Mouse (Mus musculus): ENCODE data around the gene Gan. TPM values are rescaled to one million over a fixed set of nuclear protein-coding genes. Genes with fewer than 3 reads are reported as not detected.
A peak's percentile ranks its signal among the peaks of the same experiment; 100 is the strongest.

Gene Gan
- 2.1 and 2.8 TPM in 2 replicates for polyA plus RNA-seq (2016; fragmentation: Nextera tagmentation; extraction: Ambion mirVana)

DNA sequence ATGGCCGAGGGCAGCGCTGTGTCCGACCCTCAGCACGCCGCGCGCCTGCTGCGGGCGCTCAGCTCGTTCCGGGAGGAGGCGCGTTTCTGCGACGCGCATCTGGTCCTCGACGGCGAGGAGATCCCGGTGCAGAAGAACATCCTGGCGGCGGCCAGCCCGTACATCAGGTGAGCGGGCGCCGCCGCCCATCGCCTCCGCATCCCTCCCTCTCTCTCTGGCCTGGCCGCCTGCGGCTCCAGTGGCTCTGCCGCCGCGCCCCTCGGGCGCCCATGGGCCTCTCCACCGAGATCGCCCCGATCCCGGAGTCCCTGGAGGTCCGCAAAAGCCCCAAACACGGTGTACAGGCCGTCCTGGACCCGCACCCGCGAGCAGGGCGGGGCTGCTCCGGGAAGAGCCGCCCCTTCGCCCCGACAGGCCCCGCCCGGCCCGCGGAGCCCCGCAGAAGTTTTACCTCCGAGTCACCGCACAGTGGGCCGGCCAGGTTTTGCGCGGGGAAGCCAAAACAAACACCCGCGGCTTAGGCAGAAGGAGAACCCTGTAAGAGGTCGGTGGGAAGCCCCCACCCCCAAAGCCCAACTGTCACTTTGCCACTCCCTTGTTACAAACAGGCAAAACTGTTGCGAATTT is at the start of gene Gan:
Gan (plus strand) TSS at position 1 of the 627 bp plus-strand sequence.
- no peaks in the 10 kb centered on the region for H3K9me3 ChIP-seq
- H3K4me3 ChIP-seq, result peak within 1 kb of the TSS; percentile 73
- peaks cover 40% of the 10 kb centered on the region for H3K4me1 ChIP-seq (replicated peaks)
- H3K36me3 ChIP-seq, result no peaks in the 10 kb centered on the region
- H3K27me3 ChIP-seq (ENCODE audit: insufficient read depth, poor library complexity, severe bottlenecking), result no peaks in the 10 kb centered on the region
- WGBS, result under 1% methylated on average over 65 of the region's 65 CpGs
- peak within 1 kb of the TSS; percentile 93 for H3K27ac ChIP-seq
- no peak for DNase-seq (ENCODE audit: low spot score)

DNA sequence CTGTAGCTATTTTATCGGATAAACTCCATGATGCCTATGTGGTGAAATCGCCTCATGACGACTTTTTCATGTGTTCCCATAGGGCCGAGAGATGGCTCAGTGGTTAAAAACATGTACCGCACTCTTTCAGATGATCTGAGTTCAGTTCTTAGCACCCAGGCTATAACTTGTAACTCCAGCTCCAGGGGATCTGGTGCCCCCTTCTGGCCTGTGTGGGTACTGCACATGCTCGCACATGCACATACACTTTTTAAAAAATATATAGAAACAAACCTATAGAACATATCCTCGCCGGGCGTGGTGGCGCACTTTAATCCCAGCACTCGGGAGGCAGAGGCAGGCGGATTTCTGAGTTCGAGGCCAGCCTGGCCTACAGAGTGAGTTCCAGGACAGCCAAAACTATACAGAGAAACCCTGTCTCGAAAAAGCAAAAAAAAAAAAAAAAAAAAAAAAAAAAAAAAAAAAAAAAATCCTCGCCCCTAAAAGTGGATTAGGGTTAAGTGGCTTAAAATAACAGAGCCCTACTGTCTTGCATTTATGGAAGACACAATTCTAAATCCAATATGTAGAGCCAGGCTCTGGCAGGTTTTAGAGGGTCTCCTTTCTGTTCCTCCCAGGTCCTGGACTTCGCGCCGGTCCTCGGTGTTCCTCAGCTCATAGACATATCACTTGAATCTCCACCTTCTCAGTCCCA is 48.8 kb upstream of the Gan start:
- 92% methylated on average over 19 of the region's 19 CpGs for WGBS
- Histone ChIP-seq H3K9me3 (no peaks in the 10 kb centered on the region), H3K4me1 (replicated peaks) (0 out of 2 replicates have a peak, but pooled peaks cover 5% of the 10 kb centered on the region), H3K4me3 (no peak overlapping the region), H3K27ac (no peak overlapping the region), H3K36me3 (no peaks in the 10 kb centered on the region), H3K27me3 (ENCODE audit: insufficient read depth, poor library complexity, severe bottlenecking) (no peaks in the 10 kb centered on the region)
- no peak for DNase-seq (ENCODE audit: low spot score)

DNA sequence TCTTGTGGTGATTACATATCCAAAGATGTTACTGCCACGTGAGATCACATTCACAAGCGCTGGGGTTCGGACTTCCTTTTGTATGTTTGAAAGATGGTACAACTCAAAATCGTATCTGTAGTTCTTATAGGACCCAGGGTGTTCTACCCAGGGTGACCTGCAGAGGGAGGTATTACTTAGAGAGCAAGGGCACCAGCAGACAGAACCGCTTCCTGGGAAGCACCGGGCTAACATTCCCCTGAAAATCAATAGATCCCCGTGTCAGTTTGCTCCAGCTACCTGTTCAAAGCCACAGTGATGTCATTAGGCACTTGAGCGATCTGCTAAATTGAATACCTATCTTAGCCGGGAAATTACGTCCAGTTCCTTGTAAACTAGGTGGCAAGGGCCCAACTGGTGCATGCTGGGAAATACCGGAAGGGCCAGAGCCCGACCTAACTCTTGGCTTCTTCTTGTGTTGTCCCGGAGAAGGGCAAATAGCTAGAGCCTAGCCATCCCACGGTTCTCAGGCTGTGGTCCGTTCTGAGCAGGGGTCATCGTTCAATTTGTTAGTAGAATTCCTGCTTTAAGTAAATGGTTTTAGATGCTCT is 48.0 kb upstream of the Gan start:
- H3K36me3 ChIP-seq, result no peaks in the 10 kb centered on the region
- DNase-seq (ENCODE audit: low spot score), result peak; percentile 47
- H3K27ac ChIP-seq, result no peak overlapping the region
- H3K27me3 ChIP-seq (ENCODE audit: insufficient read depth, poor library complexity, severe bottlenecking), result no peaks in the 10 kb centered on the region
- 52% methylated on average over 16 of the region's 16 CpGs for WGBS
- H3K9me3 ChIP-seq, result no peaks in the 10 kb centered on the region
- no peak overlapping the region for H3K4me3 ChIP-seq
- H3K4me1 ChIP-seq (replicated peaks), result peaks cover 7% of the 10 kb centered on the region; the same call in 1 of the 2 replicates

DNA sequence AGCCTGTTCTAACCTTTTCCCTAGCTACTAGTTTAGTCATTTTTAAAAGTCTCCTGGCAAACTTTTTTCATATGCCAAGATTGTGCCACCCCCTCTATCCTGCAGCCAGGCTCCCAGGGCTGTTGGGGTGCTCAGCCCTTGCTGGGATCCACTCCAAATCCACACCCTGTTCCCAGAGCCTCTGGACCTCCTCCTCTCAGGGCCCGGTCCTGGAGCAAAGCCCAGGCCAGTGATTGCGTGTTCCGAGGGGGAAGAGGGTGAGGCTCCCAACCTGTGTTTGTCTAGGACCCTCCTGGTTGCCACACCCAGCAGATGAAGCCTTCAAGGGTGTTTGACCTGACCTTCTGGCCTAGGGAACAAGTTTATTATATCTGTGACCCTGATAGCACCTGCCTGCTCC is 46.3 kb upstream of the Gan start:
- H3K4me3 ChIP-seq, result no peak overlapping the region
- H3K27me3 ChIP-seq (ENCODE audit: insufficient read depth, poor library complexity, severe bottlenecking), result no peaks in the 10 kb centered on the region
- WGBS, result 92% methylated on average over 3 of the region's 3 CpGs

DNA sequence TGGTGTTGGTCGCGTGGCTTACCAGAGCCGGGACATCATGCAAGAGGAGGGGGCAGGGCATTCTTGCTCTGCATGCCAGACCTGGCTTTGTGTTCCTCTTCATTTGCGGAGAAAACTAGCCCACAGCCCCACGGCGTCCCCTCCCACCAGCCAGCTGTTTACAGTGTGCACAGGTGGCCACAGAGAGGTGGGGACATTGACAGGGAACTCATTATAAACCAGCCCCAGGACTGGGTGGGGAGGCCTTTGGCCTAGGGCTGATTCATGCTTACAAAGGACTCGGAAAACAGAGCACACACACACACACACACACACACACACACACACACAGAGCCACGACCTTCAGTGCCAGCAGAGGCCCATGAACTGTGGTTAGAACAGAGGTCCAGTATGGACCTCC is 45.7 kb upstream of the Gan start:
- DNase-seq (ENCODE audit: low spot score), result no peak
- Histone ChIP-seq H3K4me1 (replicated peaks) (peaks cover 21% of the 10 kb centered on the region), H3K27me3 (ENCODE audit: insufficient read depth, poor library complexity, severe bottlenecking) (no peaks in the 10 kb centered on the region), H3K27ac (no peak overlapping the region), H3K9me3 (no peaks in the 10 kb centered on the region), H3K4me3 (no peak overlapping the region), H3K36me3 (no peaks in the 10 kb centered on the region)
- 70% methylated on average over 8 of the region's 8 CpGs for WGBS

More for the DNA sequence above, 46.3 kb upstream of the Gan start:
- no peaks in the 10 kb centered on the region for H3K36me3 ChIP-seq
- H3K9me3 ChIP-seq, result no peaks in the 10 kb centered on the region
- no peak for DNase-seq (ENCODE audit: low spot score)
- H3K4me1 ChIP-seq (replicated peaks), result peaks cover 21% of the 10 kb centered on the region
- no peak overlapping the region for H3K27ac ChIP-seq

DNA sequence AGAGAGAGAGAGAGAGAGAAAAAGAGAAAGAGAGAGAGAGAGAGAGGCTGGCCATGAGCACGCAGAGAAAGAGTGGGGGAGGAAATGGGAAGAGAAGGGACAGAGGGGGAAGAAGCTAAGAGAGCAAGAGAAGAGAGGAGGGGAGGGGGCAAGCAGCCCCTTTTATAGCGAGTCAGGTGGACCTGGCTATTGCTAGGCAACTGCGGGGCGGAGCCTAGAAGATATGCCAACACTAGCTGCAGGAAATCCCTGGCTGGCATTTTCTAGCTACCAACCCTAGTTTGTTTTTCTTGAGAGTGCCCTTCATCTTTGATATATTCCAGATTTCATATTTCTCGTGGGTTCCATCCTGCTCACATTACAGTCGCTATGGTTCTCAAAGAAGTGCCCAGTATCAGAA is 42.8 kb upstream of the Gan start:
- no peaks in the 10 kb centered on the region for H3K36me3 ChIP-seq
- no peak for DNase-seq (ENCODE audit: low spot score)
- no peak overlapping the region for H3K27ac ChIP-seq
- H3K4me3 ChIP-seq, result no peak overlapping the region
- peaks cover 21% of the 10 kb centered on the region for H3K4me1 ChIP-seq (replicated peaks)
- 54% methylated on average over 6 of the region's 6 CpGs for WGBS
- H3K27me3 ChIP-seq (ENCODE audit: insufficient read depth, poor library complexity, severe bottlenecking), result no peaks in the 10 kb centered on the region
- H3K9me3 ChIP-seq, result no peaks in the 10 kb centered on the region

DNA sequence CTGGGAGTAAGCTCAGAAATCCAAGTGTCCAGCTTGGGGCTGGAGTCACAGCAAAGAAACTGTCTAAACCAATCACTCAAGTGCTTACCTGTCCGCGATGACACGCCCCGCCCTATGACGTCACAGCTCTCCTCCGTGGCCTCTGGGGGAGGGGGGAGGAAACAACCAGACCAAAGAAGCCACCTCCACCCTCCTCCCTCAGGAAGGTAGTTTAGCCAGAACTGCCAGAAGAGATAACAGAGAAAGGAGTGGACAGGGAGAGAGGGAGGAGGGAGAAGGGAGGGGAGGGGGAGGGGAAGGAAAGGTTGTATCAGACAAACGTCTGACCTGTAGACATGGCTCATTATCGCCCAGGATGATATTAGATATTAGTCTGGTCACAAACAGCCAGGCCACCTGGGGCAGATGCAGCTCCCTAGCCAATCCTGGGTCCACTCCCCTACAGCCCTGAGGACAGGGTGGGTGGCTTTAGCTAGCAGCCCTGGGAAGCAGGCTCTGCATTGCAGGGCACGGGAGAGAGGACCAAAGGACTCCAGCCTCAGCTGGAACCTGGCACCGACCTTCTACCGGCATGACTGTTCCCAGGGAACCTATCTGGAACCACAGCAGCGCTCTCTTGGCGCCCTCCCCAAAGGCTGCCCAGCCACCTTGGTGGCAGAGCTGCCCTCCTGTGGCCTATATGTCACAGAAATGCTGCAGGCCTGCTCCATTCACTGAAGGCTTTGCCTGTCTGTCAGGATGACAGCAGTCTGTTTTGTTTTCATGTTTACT is 42.1 kb upstream of the Gan start:
- Histone ChIP-seq H3K36me3 (no peaks in the 10 kb centered on the region), H3K4me1 (replicated peaks) (peaks cover 21% of the 10 kb centered on the region), H3K4me3 (peak overlapping the region; percentile 23), H3K9me3 (no peaks in the 10 kb centered on the region), H3K27me3 (ENCODE audit: insufficient read depth, poor library complexity, severe bottlenecking) (no peaks in the 10 kb centered on the region), H3K27ac (peak overlapping the region; percentile 53; the same call in 1 of the 2 replicates)
- no peak for DNase-seq (ENCODE audit: low spot score)
- WGBS, result 17% methylated on average over 13 of the region's 13 CpGs

DNA sequence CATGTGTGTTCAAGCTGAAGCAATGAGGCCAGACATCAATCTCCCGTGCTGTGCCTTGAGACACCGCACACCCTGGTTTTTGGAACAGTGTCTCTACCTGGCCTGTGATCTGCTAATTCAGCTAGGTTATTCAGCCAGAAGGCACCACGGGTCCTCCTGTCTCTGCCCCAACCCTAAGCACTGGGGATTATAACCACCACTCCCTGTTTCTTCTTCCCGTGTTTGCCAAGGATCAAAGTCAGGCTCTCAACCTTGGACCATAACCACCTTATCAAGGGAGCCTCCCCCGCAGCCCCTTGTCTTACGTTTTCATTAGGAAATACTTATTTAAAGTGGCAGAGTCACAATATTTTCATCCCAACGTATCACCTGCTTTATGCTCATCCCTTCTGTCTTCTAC is 41.4 kb upstream of the Gan start:
- Histone ChIP-seq H3K9me3 (no peaks in the 10 kb centered on the region), H3K4me1 (replicated peaks) (peaks cover 21% of the 10 kb centered on the region), H3K27ac (no peak overlapping the region), H3K4me3 (no peak overlapping the region), H3K36me3 (no peaks in the 10 kb centered on the region), H3K27me3 (ENCODE audit: insufficient read depth, poor library complexity, severe bottlenecking) (no peaks in the 10 kb centered on the region)
- WGBS, result 79% methylated on average over 7 of the region's 7 CpGs
- no peak for DNase-seq (ENCODE audit: low spot score)

DNA sequence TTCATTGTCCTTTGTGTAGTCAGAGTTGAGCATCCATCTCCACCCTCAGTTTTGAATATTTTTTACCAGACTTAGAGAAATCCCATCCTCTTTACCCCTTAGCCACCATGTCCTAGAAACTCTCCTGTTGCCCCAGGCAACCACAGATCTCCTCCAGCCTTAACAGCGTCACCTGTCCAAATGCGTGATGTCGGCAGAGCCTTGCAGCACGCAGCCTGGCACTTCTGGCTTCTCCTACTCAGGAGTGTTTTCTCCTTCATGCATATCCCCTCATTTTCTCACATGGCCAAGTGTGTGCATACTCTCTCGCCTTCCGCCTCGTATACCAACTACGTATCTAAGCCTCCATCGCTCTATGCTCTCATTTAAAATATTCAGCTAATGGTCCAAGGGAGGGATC is 39.5 kb upstream of the Gan start:
- H3K27ac ChIP-seq, result no peak overlapping the region
- no peak for DNase-seq (ENCODE audit: low spot score)
- no peak overlapping the region for H3K4me3 ChIP-seq
- 93% methylated on average over 9 of the region's 9 CpGs for WGBS
- no peaks in the 10 kb centered on the region for H3K36me3 ChIP-seq
- H3K4me1 ChIP-seq (replicated peaks), result peaks cover 16% of the 10 kb centered on the region
- H3K27me3 ChIP-seq (ENCODE audit: insufficient read depth, poor library complexity, severe bottlenecking), result no peaks in the 10 kb centered on the region
- no peaks in the 10 kb centered on the region for H3K9me3 ChIP-seq

DNA sequence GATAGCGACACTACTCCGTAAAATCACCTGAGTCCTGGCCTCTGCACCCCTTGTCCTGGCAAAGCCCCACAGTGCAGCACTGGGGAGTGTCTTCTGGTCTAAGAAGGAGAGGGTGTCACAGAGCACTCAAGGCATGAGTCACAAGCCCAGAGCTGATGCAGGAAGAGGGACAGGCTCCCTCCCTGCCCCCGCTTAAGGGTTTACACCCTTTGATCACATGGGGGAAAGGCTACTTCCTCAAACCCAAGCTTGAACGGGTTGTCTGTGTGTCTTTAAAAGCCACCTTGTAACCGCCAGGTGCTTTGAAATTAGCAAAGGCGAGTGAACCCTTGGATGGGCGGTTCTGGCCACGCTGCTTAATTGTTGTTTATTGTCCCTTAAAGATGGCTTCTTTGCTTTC is 36.7 kb upstream of the Gan start:
- Histone ChIP-seq H3K36me3 (no peaks in the 10 kb centered on the region), H3K4me1 (replicated peaks) (peaks cover under 1% of the 10 kb centered on the region), H3K9me3 (no peaks in the 10 kb centered on the region), H3K27me3 (ENCODE audit: insufficient read depth, poor library complexity, severe bottlenecking) (no peaks in the 10 kb centered on the region), H3K4me3 (no peak overlapping the region), H3K27ac (no peak overlapping the region)
- no peak for DNase-seq (ENCODE audit: low spot score)
- WGBS, result 65% methylated on average over 8 of the region's 8 CpGs

DNA sequence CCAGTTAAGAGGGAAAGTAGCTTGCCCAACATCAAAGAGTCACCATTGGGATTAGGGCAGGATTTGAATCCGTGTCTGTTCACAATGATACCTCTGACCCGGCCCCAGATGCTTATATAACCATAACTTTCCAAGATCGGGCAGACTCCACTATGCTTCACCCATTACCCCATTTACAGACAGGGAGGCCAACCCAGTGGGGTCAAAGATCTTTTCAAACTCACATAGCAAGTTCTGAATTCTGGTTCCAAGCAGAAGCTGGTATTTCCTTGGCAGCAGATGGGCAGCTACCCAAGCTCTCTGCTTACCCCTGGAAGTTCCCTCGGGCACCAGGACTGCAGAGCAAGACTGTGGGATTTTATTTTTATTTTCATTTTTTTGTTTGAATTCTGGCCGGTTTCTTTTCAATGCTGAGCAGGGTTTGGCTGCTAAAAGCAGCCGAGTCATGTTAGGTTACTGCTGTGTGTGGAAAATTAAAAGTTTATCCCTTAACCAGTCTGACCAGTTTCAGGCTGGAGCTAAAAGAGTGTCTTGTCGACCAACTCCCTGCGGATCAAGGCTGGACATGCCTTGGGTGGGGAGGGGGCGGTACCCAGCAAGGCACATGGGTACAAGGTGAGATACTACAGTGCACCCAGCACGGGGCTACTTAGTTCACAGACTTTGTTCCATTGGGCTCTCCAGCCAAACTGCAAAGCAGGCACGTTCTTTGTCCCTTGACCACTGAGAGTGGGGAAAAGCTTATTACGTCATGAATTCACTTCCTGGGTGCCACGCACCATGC is 33.9 kb upstream of the Gan start:
- Histone ChIP-seq H3K27ac (no peak overlapping the region), H3K4me3 (no peak overlapping the region), H3K9me3 (no peaks in the 10 kb centered on the region), H3K27me3 (ENCODE audit: insufficient read depth, poor library complexity, severe bottlenecking) (no peaks in the 10 kb centered on the region), H3K36me3 (no peaks in the 10 kb centered on the region), H3K4me1 (replicated peaks) (no peaks in the 10 kb centered on the region; the same call in 1 of the 2 replicates)
- no peak for DNase-seq (ENCODE audit: low spot score)
- WGBS, result 81% methylated on average over 13 of the region's 13 CpGs

DNA sequence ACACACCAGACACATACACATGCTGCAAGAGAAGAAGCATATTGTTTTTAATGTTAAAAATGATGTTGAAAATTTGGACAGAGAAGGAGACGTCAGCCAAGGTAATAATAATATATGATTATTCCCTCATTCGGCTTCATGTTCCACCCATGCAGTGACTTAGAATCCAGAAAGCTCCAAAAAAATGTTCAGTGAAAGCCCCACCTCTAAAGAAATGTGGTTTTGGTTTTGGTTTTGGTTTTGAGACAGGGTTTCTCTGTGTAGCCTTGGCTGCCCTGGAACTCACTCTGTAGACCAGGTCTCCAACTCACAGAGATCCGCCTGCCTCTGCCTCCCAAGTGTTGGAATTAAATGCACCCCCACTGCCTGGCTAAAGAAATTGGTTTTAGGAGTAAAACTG is 32.1 kb upstream of the Gan start:
- 95% methylated on average over 3 of the region's 3 CpGs for WGBS
- no peaks in the 10 kb centered on the region for H3K4me1 ChIP-seq (replicated peaks)
- DNase-seq (ENCODE audit: low spot score), result no peak
- H3K9me3 ChIP-seq, result no peaks in the 10 kb centered on the region
- H3K27me3 ChIP-seq (ENCODE audit: insufficient read depth, poor library complexity, severe bottlenecking), result no peaks in the 10 kb centered on the region
- no peak overlapping the region for H3K4me3 ChIP-seq
- no peak overlapping the region for H3K27ac ChIP-seq
- H3K36me3 ChIP-seq, result no peaks in the 10 kb centered on the region

Measured in hindbrain, embryonic 10.5 days (tissue).